Mouse (Mus musculus): Measurements from ENCODE around the gene Cenpx. TPM values are rescaled to one million over a fixed set of nuclear protein-coding genes. Genes with fewer than 3 reads are reported as not detected.

Gene Cenpx
- polyA plus RNA-seq, 1 experiment from 2014 or later = 21.7 TPM

DNA sequence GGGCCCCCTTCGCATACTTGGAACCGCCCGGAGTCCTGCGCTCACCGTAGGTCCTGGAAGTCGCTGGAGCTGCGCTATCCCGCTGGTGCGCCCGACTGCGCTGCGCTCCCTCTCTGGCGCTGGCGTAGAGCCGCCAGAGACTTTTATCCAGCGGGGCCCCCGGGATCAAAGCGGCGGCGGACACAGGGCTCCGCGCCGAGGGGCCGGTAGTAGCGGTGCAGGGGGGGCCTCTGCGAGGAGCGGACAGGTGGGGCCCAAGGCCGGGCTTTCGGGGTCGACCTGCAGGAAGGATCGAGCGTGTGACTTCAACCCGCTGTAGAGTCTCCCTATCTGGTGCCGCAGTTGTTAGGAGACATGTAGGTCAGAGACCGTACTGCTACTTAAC is 52.5 kb downstream of the Cenpx start, which contains the start of gene Notum:
Gene Notum (minus strand): TSS at position 100 of the 385 bp plus-strand sequence.
- DNase-seq (ENCODE audit: low read depth, low spot score) = no peak

More for the DNA sequence above, 52.5 kb downstream of the Cenpx start, which contains the start of gene Notum:
- CTCF ChIA-PET = interaction anchor here (1.3 to 1.5 kb wide), 2 partner anchors 53 to 115 kb away, joined by 3 to 4 read pairs; partner anchors contain the start of genes Cenpx and Lrrc45
- H3K27me3 ChIP-seq = peaks cover 66% of the 10 kb centered on the region
- no peak for ATAC-seq
- TF ChIP-seq CTCF (IDR thresholded peaks at IDR 0.05) = no peak
- POLR2A ChIA-PET = no interaction called here
- in situ Hi-C loops (cut with MboI; ENCODE audit: low pct_unique_long_range_greater_than_20kb) = no loop called here

Other genes starting within 250 kb of the Cenpx start
- 36.3 TPM for gene Arl16, start 246.1 kb downstream of the Cenpx start, polyA plus RNA-seq (2021)
- gene Mrpl12, start 229.1 kb downstream of the Cenpx start, polyA plus RNA-seq (2021) = 172 TPM
- gene Slc25a10, start 221.9 kb downstream of the Cenpx start, polyA plus RNA-seq (2021) = 41.2 TPM
- gene Gcgr, start 183.0 kb downstream of the Cenpx start, polyA plus RNA-seq (2021) = not detected
- 78.0 TPM for gene Mcrip1, start 164.0 kb downstream of the Cenpx start, polyA plus RNA-seq (2021)
- gene Ppp1r27, start 162.6 kb downstream of the Cenpx start, polyA plus RNA-seq (2021) = not detected
- 661 TPM for gene P4hb, start 140.5 kb downstream of the Cenpx start, polyA plus RNA-seq (2021)
- gene Arhgdia, start 132.1 kb downstream of the Cenpx start, polyA plus RNA-seq (2021) = 439 TPM
- gene Alyref, start 115.4 kb downstream of the Cenpx start, polyA plus RNA-seq (2021) = 118 TPM
- 82.8 TPM for gene Anapc11, start 115.3 kb downstream of the Cenpx start, polyA plus RNA-seq (2021)
- 0.59 TPM for gene Npb, start 105.3 kb downstream of the Cenpx start, polyA plus RNA-seq (2021)
- gene Pcyt2, start 95.8 kb downstream of the Cenpx start, polyA plus RNA-seq (2021) = 108 TPM
- 30.1 TPM for gene Sirt7, start 88.5 kb downstream of the Cenpx start, polyA plus RNA-seq (2021)
- 54.6 TPM for gene Mafg, start 80.1 kb downstream of the Cenpx start, polyA plus RNA-seq (2021)
- 6.7 TPM for gene Pycr1, start 70.0 kb downstream of the Cenpx start, polyA plus RNA-seq (2021)
- not detected for gene Myadml2, start 65.6 kb downstream of the Cenpx start, polyA plus RNA-seq (2021)
- 0.21 TPM for gene Notum, start 52.6 kb downstream of the Cenpx start, polyA plus RNA-seq (2021)
- 54.9 TPM for gene Aspscr1, start 40.8 kb downstream of the Cenpx start, polyA plus RNA-seq (2021)
- gene Lrrc45, start 187 bp upstream of the Cenpx start, polyA plus RNA-seq (2021) = 50.6 TPM
- gene Rac3, start 7.7 kb upstream of the Cenpx start, polyA plus RNA-seq (2021) = 10.0 TPM
- 17.2 TPM for gene Dcxr, start 13.5 kb upstream of the Cenpx start, polyA plus RNA-seq (2021)
- 17.0 TPM for gene Cbr2, start 18.4 kb upstream of the Cenpx start, polyA plus RNA-seq (2021)
- 57.8 TPM for gene Hmga1b, start 49.1 kb upstream of the Cenpx start, polyA plus RNA-seq (2021)
- 17.1 TPM for gene Rfng, start 70.5 kb upstream of the Cenpx start, polyA plus RNA-seq (2021)
- 138 TPM for gene Gps1, start 70.5 kb upstream of the Cenpx start, polyA plus RNA-seq (2021)
- gene Dus1l, start 82.7 kb upstream of the Cenpx start, polyA plus RNA-seq (2021) = 46.0 TPM
- gene Fasn, start 110.8 kb upstream of the Cenpx start, polyA plus RNA-seq (2021) = 139 TPM
- 8.4 TPM for gene Ccdc57, start 219.1 kb upstream of the Cenpx start, polyA plus RNA-seq (2021)
- gene Slc16a3, start 234.7 kb upstream of the Cenpx start, polyA plus RNA-seq (2021) = 0.39 TPM